Mouse (Mus musculus): Measurements from ENCODE around the gene Hibch. TPM values are rescaled to one million over a fixed set of nuclear protein-coding genes. Genes with fewer than 3 reads are reported as not detected.
"Not testable (repeated sequence)": the region's sequence is repeated elsewhere in the genome, so short reads cannot be mapped to it uniquely, and the experiment has no call there.

Gene Hibch
- polyA plus RNA-seq, 1 experiment: 19.1 TPM

DNA sequence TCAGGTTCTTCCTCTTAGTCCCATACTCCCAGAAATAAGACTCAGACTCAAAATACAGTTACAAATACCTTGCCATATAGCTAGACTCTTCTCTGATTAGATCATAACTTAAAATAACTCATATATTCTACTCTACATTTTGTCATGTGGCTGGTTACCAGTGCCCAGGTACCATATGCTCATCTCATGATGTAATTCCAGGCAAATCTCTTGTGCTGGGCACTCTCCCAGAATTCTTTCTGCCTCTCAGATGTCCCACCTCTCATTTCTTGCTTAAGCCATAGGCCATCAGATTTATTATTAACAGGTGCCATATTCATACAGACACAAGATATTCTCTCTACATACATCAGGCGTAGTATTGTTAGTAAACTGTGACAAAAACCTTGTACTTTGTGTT is 23.1 kb downstream of the Hibch start:
- DNase-seq (ENCODE audit: extremely low spot score in 1 of 2, low spot score in 1 of 2): no peak

DNA sequence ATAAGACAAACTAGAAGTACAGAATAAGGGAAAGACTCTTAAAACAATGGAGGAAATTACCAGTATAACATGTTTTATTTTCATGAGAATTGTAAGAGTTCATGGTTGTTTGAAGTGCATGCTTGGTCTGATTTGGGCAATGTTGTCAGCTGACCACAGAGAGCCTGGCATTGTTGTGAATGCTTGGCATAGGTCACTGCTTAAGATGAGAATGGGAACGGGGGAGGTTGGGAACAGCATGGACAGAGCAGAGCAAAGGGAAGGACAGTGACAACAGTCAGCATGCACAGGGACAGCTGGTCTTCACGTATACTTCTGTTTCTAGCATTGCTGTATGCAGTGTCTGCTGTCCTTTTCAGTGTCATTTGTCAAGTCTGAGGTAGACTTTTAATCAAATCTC is 39.5 kb downstream of the Hibch start:
- no peak for DNase-seq (ENCODE audit: extremely low spot score in 1 of 2, low spot score in 1 of 2)

DNA sequence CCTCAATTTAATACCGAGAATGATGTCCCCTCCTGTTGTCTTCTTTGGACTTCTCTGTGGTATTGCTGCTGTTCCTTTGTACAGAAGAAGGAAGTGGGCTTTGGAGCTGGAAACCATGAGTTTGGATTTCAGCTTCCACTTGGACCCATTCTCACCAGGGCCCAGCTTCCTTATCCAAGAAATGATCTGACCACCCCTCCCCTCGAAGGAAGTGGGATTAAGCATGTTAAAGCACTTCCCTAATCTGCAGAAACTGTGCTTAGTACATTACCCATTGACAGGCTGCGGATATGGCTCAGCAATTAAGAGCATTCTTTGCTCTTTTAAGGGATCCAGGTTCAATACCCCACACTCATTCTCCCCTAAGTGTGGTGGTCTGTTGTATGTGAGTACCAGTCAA is 65.1 kb downstream of the Hibch start:
- DNase-seq (ENCODE audit: extremely low spot score in 1 of 2, low spot score in 1 of 2): no peak

DNA sequence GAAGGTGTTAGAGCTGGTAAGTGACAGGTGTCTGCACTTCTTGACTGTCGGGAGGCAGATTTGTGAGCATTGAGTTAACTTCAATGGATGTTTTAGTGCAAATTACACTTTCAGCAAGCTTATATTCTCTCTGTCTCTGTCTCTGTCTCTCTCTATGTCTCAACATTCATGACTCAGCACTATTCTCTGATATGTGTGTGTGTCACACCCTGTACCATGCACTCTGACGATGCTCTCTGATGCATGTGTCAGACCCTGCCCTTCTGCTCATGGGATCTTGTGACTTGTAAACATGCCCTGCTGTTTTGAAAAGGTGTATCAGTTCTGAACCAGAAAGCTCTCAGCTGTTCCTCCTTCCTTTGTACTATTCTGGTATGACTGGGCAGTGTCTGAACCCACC is 71.9 kb downstream of the Hibch start:
- no peak for DNase-seq (ENCODE audit: extremely low spot score in 1 of 2, low spot score in 1 of 2)

DNA sequence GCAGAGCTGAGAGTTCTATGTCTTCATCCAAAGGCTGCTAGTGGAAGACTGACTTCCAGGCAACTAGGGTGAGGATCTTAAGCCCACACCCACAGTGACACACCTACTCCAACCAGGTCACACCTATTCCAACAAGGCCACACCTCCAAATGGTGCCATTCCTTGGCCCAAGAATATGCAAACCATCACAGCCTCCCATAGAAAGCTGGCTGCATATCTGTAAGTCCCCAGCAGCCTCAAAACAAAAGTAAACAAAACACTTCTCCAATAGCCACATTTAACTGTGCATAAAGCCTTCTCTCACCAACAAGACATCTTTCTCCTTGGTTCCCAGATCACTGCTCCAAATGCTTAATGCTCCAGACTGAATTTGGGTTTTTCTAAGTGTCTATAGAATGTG is 74.2 kb downstream of the Hibch start:
- DNase-seq (ENCODE audit: extremely low spot score in 1 of 2, low spot score in 1 of 2): not testable (repeated sequence)

DNA sequence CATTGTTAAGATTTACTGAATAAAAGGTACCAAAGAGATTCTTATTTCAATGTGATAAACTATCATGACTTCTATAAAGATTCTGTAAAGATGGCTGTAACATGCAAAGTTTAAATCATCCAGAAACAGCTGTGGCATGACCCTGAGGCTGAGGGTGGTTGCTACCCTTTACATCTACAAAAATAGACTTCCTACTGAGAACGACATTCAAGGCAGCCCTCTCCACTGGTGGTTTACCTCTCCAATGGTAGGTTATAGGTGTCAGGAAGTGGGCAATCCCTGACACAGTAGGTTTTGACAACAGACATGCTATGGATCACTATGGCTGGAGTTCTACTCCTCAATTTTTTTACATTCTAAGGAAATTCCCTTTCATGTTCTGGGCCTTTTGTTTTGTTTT is 79.8 kb downstream of the Hibch start:
- DNase-seq (ENCODE audit: extremely low spot score in 1 of 2, low spot score in 1 of 2): not testable (repeated sequence)

DNA sequence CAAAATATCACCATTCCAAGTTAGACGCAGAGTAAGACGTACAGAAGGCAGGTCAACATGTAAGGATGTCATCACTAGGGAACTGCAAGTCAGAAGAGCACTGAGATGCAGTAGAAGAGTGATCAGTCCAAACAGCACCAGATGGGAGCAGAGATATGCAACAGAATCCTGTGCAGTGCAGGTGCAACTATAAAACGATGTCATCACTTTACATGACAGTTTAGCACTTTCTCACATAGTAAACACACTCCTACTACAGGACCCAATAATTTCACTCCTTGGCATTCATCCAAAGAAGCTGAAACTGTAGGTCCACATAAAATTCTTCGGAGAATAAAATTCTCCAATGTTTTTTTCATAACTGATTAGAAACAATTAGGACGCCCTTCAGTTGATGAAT is 89.8 kb downstream of the Hibch start:
- no peak for DNase-seq (ENCODE audit: extremely low spot score in 1 of 2, low spot score in 1 of 2)

DNA sequence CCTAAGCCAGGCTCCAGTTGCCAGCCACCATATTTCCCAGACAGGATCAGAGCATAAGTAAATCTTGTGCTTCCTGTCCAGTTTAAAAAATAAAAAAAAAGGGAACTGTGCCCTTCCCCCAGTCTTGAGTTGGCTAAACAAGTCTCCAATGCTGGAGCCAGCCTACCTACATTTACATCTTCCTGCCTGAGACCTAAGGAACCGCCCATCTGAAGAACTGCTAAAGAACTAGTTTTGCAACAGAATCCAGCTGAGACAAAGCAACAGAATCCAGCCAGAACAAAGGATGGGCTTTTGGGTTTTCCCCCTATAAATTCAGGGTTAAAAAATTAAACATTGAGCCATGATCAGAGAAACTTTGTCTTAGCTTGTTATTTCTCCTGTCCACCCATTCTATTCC is 94.3 kb downstream of the Hibch start:
- no peak for DNase-seq (ENCODE audit: extremely low spot score in 1 of 2, low spot score in 1 of 2)

DNA sequence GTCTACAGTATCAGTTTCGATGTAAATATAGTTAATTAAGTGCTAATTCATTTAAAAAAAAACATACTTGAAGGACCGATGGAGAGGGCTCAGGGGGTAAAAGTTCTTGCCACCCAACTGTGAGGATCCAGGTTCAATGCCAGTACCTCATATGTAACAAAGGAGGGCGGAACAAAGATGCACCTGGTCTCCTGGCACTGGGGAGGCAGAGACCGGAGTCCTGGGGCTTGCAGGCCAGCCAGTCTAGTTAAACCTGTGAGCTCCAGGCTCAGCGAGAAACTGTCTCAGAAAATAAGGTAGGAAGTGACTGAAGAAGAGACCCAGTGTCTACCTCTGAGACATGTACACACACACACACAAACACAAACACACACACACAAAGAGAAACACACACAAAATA is 103.2 kb downstream of the Hibch start:
- no peak for DNase-seq (ENCODE audit: extremely low spot score in 1 of 2, low spot score in 1 of 2)

DNA sequence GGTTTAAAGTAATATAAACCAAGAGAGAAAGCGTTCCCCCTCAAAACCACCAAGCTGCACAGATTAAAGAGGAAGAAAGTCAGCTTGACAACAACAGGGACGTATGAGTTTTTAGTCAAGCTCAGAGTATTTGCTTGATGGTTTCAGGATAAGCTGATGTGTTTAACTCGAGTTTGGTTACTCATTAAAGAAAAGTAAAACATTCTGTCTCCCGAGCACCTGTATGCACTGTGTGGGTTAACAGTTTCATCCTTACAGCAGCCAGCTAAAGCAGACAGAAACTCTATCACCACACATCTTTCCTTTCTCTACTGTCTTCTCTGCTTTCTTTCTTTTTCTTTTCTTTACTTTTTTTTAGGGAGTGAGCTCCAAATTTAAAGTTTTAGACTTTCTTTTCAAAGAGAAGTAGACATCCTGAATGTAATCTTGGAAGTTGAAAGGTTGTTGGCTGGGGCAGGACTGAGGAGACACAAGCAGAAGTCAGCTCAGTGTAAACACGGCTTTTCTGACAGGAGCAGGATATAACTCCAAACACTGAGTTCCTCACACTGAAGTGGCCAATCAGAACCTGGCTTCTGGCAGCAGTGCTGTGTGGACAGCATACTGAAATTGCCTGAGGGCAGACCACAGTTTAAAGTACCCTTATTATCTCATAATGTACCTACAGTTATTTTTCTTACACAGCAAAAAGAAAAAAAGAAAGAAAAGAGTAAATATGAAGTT is 106.6 kb downstream of the Hibch start:
- DNase-seq (ENCODE audit: extremely low spot score in 1 of 2, low spot score in 1 of 2): peak in 1 of 2 experiments; percentile 30

DNA sequence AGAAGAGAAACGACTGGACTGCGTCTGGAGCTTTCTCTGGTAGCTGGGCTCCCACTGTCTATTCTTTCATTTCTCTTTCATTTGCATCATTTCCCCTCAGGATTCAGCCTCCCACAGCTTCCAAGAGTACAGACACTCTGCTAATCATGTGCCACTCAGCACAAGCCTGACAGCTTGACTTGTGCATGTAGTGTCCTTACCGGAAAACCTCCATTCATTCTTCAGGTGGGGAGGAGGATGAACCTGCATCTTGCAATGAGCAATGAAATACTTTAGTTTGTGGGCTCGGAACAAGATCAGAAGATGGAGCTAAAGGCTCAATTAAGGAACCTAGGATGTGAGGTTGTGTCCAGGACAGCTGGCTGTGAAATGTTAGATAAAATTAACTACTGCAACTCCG is 107.4 kb downstream of the Hibch start:
- DNase-seq (ENCODE audit: extremely low spot score in 1 of 2, low spot score in 1 of 2): peak in 1 of 2 experiments; percentile 59

DNA sequence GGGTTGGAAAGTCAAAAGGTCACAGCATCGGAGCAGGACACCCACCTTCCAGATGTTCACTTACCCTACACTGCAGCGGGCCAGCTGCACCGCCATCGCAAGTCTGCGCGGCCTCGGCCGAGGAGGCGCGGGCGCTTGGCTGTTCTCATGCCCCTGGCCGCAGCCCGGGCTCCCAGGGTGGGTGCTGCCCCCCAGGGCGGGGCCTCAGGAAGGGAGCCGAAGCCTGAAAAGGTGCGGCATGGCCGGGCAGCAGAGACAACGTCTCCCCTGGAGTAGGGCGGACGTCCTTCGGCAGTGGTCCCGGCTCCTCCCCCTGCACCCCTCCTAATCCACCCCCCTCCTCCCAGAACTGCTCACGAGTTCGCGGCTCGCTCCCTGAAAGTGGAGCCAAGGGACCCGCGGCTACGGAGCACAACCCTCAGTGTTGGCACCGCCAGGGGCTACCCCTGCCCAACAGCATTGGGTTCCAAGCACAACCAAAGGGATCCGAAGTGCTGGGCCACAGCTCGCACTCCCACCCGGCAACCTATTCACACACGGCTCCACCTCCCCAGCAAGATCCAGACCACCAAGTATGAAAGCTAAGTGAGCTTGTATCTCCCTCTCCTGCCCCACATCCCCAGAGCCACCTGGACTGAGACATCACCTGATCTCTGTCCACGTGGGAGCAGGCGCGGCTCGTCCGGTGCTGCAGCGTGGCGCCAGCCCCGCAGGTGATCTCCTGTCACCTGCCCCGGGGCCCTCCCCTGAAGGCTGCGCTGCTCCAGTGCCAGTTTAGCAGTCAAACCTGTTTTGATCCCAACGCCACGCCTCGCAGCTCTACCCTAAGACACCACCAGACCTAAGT is 108.0 kb downstream of the Hibch start:
- DNase-seq (ENCODE audit: extremely low spot score in 1 of 2, low spot score in 1 of 2): peak in 1 of 2 experiments; percentile 28

DNA sequence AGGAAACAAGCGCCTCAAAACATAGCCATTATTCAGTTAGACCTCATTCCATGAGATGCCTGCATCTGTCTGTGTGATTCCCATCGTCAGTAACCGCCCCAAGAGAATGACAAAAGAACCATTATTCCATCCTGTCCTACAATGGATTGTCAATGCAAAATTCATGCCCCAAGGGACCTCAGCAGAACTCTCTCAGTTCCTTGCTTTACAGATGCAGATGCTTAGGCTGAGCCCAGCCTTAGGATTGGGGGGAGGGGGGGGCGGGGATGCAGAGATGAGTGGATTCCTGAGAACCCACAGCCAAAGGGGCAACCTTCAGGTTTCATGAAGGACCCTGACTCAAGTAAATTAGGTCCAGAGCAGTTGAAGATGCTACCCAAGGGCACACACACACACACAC is 108.8 kb downstream of the Hibch start:
- no peak for DNase-seq (ENCODE audit: extremely low spot score in 1 of 2, low spot score in 1 of 2)

DNA sequence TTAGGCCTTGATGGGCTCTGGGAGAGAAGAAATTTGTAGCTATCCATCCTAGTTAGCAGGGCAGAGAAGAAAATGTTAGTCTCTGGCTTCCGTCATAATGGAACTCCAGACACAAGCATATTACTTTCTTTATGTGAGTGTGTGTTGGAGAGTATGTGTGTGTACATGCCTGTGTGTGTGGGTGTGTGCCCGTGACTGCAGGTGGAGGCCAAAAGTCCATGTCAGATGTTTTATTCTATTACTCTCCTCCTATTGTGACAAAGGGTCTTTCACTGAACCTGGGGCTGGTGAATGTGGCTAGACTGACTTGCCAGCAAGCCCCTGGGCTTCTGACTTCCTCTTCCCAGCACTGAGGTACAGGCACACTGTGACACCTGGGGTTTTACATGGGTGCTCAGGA is 109.7 kb downstream of the Hibch start:
- no peak for DNase-seq (ENCODE audit: extremely low spot score in 1 of 2, low spot score in 1 of 2)

DNA sequence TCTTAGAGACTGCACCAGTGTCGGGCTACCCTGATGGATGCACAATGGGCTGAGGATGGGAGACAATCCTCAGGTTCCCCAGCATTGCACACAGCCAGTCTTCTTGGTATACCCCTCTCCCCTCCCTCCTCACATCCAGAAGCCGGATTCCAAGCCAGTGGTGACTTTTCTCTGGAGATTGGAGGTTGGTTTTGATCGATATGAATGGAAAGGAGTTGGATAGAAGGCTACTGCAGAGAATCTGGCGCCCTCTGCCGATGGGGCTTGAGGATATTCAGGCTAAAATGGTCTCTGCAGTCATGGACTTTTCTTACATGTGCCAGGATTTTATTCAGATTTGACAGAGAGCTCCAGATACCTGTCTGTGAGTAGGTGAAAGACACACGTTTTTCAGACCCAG is 110.4 kb downstream of the Hibch start:
- peak in 1 of 2 experiments; percentile 79 for DNase-seq (ENCODE audit: extremely low spot score in 1 of 2, low spot score in 1 of 2)

DNA sequence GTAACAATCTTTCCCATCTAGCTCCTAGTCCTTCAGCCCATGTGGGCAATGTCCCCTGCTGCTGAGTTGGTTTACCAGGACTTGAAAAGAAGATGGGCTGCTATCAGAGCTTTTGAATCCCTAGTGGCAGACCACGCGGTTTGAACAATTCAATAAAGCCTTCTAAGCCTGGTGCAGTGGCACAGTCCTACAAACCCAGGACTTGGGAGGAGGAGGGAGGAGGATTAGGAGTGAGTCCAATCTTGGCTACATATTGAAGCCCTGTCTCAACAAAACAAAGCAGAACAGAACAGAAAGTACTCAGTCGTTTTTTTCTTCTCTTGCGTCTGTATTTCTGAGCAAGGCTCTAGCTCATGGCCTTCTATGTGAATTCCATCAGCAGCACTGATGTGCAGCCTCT is 112.0 kb downstream of the Hibch start:
- DNase-seq (ENCODE audit: extremely low spot score in 1 of 2, low spot score in 1 of 2): no peak

DNA sequence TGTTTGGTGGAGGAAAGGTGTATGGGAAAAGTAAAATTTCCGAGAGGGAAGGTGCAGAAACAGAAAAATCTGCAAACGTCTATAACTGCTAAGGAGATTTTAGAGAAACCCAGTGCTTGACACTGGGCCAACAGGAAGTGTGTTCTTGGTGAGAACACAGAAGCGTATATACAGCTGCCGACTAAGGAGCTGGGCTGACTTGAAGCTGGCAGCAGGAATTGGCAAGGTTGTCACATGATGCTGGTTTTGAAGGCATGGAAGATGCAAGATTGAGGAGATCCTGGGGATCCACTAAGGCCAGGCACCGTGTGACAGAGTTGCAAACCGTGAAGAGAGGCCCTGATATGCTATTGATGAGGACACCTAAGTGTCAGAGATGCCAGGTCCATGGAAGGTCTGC is 115.5 kb downstream of the Hibch start:
- DNase-seq (ENCODE audit: extremely low spot score in 1 of 2, low spot score in 1 of 2): no peak

DNA sequence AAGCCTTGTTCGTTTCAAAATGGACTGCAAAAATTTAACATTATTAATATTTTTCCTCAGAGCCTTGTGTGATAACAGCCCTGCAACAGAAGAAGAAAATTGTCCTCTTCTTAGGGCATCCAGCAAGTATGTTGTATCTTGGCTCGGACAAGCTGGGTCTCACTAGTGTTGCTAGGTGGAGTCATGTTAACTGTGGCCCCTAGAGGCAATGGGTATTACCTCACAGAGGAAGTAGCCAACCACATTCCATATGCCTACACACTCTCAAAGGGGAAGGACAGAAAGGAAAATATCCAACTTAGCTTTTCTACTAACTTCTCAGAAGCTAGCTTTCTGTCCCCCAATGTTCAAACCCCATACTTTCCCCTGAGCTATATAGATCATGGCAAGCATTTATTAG is 118.4 kb downstream of the Hibch start:
- DNase-seq (ENCODE audit: extremely low spot score in 1 of 2, low spot score in 1 of 2): no peak

DNA sequence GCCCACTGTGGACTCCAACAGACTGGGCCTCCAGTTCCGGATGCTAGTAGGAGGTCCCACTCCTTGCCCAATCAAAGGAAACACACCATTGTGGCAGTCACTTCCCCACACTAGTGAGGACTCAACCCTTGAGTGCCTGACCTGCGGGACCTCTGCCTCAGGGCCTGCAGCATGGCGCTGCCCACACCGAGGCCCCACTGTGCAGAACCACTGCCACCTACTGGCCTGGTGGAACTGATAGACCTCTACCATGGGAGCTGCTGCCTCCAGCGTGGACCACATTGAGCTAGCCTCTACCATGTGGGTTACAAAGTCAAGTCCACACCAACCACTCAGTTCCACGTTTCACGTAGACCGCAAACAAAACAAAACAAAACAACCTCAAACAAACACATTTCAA is 119.9 kb downstream of the Hibch start:
- DNase-seq (ENCODE audit: extremely low spot score in 1 of 2, low spot score in 1 of 2): no peak

Data from frontal cortex, adult 2 months (tissue).